Mouse (Mus musculus) lung, embryonic 16.5 days (tissue): Measurements from ENCODE around the gene Mapk8. TPM values are rescaled to one million over a fixed set of nuclear protein-coding genes. Genes with fewer than 3 reads are reported as not detected.
A peak's percentile ranks its signal among the peaks of the same experiment; 100 is the strongest.

Experiments
- ATAC-seq: fragments of 200-750 bp; cut with Nextera tagmentation; 2 replicates; pipeline ENCODE4 v1.8.0; 2017; ENCODE audit warnings: low read depth, mild to moderate bottlenecking, moderate library complexity
- H3K27ac ChIP-seq: fragments of 300-500 bp; sonication (generic); 2 replicates; pipeline ENCODE4 v1.5.1; 2014; ENCODE audit warnings: mild to moderate bottlenecking, control low read depth, low read length
- H3K27me3 ChIP-seq: fragments of 300-500 bp; sonication (generic); 2 replicates; pipeline ENCODE4 v1.6.1; 2014; ENCODE audit warnings: low read depth, low read length, mixed read lengths; ENCODE audit not compliant: control insufficient read depth, insufficient read depth
- H3K36me3 ChIP-seq: fragments of 300-500 bp; sonication (generic); 2 replicates; pipeline ENCODE4 v1.6.1; 2014; ENCODE audit warnings: low read length; ENCODE audit not compliant: control insufficient read depth, insufficient read depth
- H3K4me1 ChIP-seq: fragments of 300-500 bp; sonication (generic); replicated peaks from 2 replicates; pipeline ENCODE4 v1.6.1; 2014; ENCODE audit warnings: low read length, mixed read lengths; ENCODE audit not compliant: control insufficient read depth, insufficient read depth
- H3K4me2 ChIP-seq: fragments of 300-500 bp; sonication (generic); 2 replicates; pipeline ENCODE4 v1.6.1; 2014; ENCODE audit warnings: low read depth, low read length, control low read depth
- H3K4me3 ChIP-seq: fragments of 300-500 bp; sonication (generic); 2 replicates; pipeline ENCODE4 v1.5.1; 2014; ENCODE audit warnings: mild to moderate bottlenecking, low read length, control low read depth
- H3K9ac ChIP-seq: fragments of 300-500 bp; sonication (generic); 2 replicates; pipeline ENCODE4 v1.6.1; 2014; ENCODE audit warnings: low read length, control low read depth
- H3K9me3 ChIP-seq: fragments of 300-500 bp; sonication (generic); 2 replicates; pipeline ENCODE4 v1.6.1; 2016; ENCODE audit warnings: low read length; ENCODE audit not compliant: control insufficient read depth
- WGBS: fragments of 180-500 bp; shearing (Covaris S2); extraction: QIAGEN DNeasy Blood & Tissue Kit; methylation state at CpG from one replicate; pipeline ENCODE4 v1.1.7; 2014; 5-methylcytosine and 5-hydroxymethylcytosine counted together
- polyA plus RNA-seq: library from polyadenylated mRNA; unstranded; fragments of >200 nt; fragmentation: Nextera tagmentation; extraction: Ambion mirVana; gene quantifications from 2 replicates; pipeline ENCODE4 v1.2.1, GENCODE M21; 2015

Mapk8 gene
- polyA plus RNA-seq, 1 experiment from 2014 or later: 13.9 TPM

DNA sequence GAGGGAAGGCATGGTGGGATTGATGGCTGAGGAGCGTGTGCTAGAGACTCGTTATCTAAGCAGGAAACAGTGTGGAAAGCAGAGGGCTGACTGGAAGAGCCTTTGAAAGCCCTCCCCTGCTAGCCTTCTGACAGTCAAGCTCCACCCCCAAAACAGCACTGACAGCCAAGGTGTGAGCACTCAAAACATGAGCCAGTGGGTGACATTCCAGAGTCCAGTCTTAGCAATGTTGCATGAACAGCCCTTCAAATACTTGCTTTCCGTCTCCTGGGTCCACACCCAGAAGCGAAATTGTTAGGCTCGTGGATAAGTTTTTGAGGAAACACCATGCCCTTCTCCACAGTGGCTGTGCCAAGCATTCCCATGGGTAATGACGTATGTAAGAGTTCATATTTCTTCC is 100.4 kb downstream of the Mapk8 start:
- 43% methylated on average over 6 of the region's 6 CpGs for WGBS
- H3K27ac ChIP-seq: peak overlapping the region; percentile 77
- H3K9ac ChIP-seq: no peak overlapping the region
- no peaks in the 10 kb centered on the region for H3K36me3 ChIP-seq
- peaks cover 16% of the 10 kb centered on the region for H3K27me3 ChIP-seq
- peaks cover 18% of the 10 kb centered on the region for H3K4me1 ChIP-seq
- H3K4me2 ChIP-seq: no peak overlapping the region
- H3K4me3 ChIP-seq: no peak overlapping the region
- no peaks in the 10 kb centered on the region for H3K9me3 ChIP-seq
- ATAC-seq: peak; percentile 61

DNA sequence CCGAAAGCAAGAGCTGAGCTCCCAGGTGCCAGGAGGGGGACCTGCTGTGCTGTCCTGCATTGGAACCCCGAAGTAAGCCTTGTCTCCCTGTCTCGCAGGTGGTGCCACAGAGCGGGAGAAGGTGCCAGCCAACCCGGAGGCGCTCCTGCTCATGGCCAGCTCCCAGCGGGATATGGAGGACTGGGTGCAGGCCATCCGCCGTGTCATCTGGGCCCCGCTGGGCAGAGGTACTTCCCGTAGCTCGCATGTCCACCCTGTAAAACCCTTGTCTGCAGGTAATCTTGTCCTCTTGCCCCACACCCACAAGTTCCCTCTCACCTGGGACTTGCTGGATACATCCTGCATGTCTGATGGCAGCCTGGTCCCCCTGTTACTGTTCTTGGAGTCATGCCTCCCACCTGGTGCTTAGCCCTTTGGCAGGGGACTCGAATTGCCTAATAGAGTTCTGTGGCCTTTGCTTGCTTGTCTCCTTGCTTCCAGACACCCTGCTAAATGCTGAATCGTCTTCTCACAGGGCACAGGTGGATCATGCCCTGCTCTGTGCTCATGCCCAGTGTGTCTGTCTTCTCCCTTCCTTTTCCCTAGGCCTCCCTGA is 103.7 kb downstream of the Mapk8 start:
- Histone ChIP-seq H3K36me3 (no peaks in the 10 kb centered on the region), H3K9ac (no peak overlapping the region), H3K27me3 (no peaks in the 10 kb centered on the region), H3K27ac (no peak overlapping the region), H3K4me2 (no peak overlapping the region), H3K4me3 (no peak overlapping the region), H3K9me3 (no peaks in the 10 kb centered on the region), H3K4me1 (peaks cover 20% of the 10 kb centered on the region)
- 80% methylated on average over 14 of the region's 14 CpGs for WGBS
- ATAC-seq: no peak

DNA sequence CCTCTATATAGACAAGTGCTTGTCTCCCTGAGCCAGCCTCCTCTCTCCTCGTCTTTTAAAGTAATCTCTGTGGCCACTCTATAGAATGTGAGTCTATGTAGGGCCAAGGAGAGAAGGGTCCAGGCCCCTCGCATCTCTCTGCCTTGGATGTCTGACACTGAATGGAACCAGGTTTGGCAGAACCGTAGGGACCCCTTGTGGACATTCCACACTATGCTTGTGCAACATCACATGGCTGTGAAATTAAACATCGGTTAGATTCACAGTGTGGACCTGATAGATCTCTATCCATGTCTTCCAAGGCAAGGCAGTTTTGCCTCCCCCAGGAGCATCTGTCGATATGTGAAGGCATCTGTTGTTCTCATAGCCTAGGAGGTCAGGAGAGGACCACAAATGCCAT is 108.3 kb downstream of the Mapk8 start:
- ATAC-seq: no peak
- no peak overlapping the region for H3K4me3 ChIP-seq
- H3K4me2 ChIP-seq: no peak overlapping the region
- H3K4me1 ChIP-seq: peaks cover 11% of the 10 kb centered on the region; the same call in 1 of the 2 replicates
- H3K27me3 ChIP-seq: no peaks in the 10 kb centered on the region
- no peaks in the 10 kb centered on the region for H3K36me3 ChIP-seq
- no peak overlapping the region for H3K9ac ChIP-seq
- no peaks in the 10 kb centered on the region for H3K9me3 ChIP-seq
- H3K27ac ChIP-seq: no peak overlapping the region
- 57% methylated on average over 5 of the region's 5 CpGs for WGBS

DNA sequence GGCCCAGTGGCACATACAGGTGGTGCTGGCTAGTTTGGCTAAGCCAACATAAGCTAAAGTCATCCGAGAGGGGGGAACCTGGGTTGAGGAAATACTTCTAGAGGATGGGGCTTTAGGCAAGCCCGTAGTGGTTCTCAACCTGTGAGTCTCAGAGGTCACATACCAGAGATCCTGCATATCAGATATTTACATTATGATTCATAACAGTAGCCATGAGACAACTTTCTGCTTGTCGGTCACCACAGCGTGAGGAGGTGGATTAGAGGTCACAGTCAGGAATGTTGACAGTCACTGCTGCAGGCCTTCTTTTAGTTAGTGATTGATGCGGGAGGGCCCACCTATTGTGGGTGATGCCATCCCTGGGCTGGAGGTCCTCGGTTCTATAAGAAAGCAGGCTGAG is 111.2 kb downstream of the Mapk8 start:
- H3K27me3 ChIP-seq: no peaks in the 10 kb centered on the region
- H3K4me1 ChIP-seq: peaks cover 5% of the 10 kb centered on the region; the same call in 1 of the 2 replicates
- no peak overlapping the region for H3K9ac ChIP-seq
- no peak overlapping the region for H3K4me3 ChIP-seq
- H3K4me2 ChIP-seq: no peak overlapping the region
- no peaks in the 10 kb centered on the region for H3K9me3 ChIP-seq
- ATAC-seq: no peak
- H3K36me3 ChIP-seq: no peaks in the 10 kb centered on the region
- 34% methylated on average over 6 of the region's 6 CpGs for WGBS
- no peak overlapping the region for H3K27ac ChIP-seq

DNA sequence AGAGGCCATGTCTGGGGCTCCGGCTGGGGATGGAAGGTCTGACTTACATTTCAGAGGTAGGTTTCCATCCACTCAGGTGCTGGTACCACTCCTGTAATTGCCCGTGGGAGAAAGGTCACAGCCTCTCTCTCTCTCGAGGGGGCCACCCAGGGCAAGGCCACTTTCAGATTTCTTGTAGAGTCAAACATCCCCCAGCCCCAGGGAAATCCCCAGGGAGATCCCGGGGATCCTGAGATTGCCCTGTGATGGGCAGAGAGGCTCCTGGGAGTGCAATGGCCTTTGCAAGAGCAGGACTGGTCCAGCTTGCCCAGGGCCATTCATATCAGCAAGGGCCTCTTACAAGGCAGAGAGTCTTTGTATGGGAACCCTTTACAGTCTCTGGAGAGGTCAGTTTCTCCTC is 112.6 kb downstream of the Mapk8 start:
- Histone ChIP-seq H3K4me2 (no peak overlapping the region), H3K4me3 (no peak overlapping the region), H3K4me1 (peaks cover 4% of the 10 kb centered on the region; the same call in 1 of the 2 replicates), H3K27ac (no peak overlapping the region), H3K9me3 (no peaks in the 10 kb centered on the region), H3K9ac (no peak overlapping the region), H3K27me3 (no peaks in the 10 kb centered on the region), H3K36me3 (no peaks in the 10 kb centered on the region)
- 63% methylated on average over 4 of the region's 4 CpGs for WGBS
- no peak for ATAC-seq

DNA sequence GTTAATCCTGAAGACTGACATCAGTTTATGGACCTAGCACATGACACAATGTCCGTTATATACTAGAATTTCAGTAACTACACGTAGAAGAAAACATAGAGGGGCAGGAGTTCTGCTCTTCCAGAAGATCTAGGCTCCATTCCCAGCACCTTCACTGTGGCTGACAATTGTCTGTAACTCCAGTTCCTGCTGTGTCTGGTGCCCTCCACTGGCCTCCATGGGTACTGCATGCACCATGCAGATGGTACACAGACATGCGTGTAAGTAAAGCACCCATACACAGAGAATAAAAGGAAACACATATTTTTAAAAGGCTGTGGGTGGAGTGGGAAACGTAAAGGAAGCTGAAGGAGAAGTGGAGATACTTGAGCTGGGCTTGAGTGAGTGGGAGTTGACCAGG is 113.1 kb downstream of the Mapk8 start:
- no peak for ATAC-seq
- no peak overlapping the region for H3K27ac ChIP-seq
- 71% methylated on average over 4 of the region's 4 CpGs for WGBS

DNA sequence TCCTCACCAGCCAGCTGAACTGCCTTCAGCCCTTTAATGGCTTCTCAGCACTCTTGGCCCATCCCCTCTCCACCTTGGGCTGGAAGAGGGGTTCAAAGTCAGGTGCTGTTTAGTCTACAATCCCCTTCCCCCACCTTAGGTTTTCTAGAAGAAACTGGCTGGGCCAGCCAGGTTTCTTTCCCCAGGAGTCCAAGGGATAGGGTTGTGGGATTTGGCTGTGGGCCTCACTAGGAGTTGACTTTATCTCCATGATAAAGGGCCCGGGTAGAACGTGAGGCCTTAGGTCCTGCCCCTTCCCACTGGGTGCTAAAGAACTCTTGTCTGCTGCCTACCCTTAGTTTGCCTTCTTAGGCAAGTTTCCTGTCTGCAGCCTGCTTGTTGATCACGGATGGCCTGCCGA is 115.3 kb downstream of the Mapk8 start:
- WGBS: 34% methylated on average over 4 of the region's 4 CpGs
- H3K4me1 ChIP-seq: peaks cover 4% of the 10 kb centered on the region
- H3K4me2 ChIP-seq: no peak overlapping the region
- H3K27me3 ChIP-seq: no peaks in the 10 kb centered on the region
- no peak overlapping the region for H3K27ac ChIP-seq
- H3K36me3 ChIP-seq: no peaks in the 10 kb centered on the region
- H3K9ac ChIP-seq: no peak overlapping the region
- no peak overlapping the region for H3K4me3 ChIP-seq
- no peaks in the 10 kb centered on the region for H3K9me3 ChIP-seq
- ATAC-seq: no peak

More for the DNA sequence above, 113.1 kb downstream of the Mapk8 start:
- Histone ChIP-seq H3K4me3 (no peak overlapping the region), H3K4me2 (no peak overlapping the region), H3K27me3 (no peaks in the 10 kb centered on the region), H3K4me1 (peaks cover 4% of the 10 kb centered on the region; the same call in 1 of the 2 replicates), H3K9ac (no peak overlapping the region), H3K9me3 (no peaks in the 10 kb centered on the region), H3K36me3 (no peaks in the 10 kb centered on the region)

DNA sequence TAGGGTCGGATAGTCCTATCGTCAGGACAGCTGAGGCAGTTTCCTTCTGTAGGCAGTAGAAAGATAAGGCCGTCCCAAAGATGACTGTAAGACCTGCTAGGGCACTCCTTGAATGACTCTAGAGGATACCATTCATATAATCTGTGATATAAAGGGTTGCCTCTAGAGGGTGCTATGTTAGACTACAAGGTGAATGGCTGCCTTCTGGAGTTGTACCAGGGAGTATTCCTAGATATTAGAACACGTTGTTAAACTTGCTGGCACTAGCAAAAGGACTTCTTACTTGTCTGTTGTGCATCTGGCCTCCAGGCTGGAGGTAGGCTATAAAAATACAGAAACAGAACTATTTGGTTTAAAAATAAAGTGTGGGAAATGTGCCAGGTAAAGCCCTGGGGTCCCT is 116.0 kb downstream of the Mapk8 start:
- Histone ChIP-seq H3K9ac (no peak overlapping the region), H3K4me2 (no peak overlapping the region), H3K27ac (no peak overlapping the region), H3K4me1 (peaks cover 4% of the 10 kb centered on the region), H3K27me3 (no peaks in the 10 kb centered on the region), H3K9me3 (no peaks in the 10 kb centered on the region), H3K36me3 (no peaks in the 10 kb centered on the region), H3K4me3 (no peak overlapping the region)
- 33% methylated on average over 4 of the region's 4 CpGs for WGBS
- no peak for ATAC-seq

DNA sequence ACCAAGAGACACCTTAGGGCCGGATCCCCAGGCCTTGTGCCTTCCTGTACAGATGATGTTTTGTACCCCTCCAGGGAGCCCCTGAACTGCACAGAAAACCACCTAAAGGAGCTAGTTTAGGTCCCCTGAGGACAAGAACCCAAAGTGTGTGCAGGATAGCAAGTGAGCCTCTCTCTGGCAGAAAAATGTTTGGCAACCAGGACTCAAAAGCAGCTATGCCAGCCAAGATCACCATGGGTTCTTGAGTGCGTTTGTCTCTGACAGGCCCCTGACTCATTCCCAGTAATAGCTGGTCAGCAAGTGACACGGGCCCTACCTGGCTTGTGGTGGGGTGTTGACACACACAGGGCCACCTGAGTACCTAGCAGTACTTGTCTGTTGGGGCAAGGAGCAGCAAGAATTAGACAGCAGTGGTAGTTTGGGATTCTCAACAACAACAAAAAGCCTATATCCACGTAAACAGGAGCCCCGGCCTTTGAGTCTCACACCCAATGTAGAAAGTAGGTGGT is 117.6 kb downstream of the Mapk8 start:
- H3K27me3 ChIP-seq: no peaks in the 10 kb centered on the region
- H3K36me3 ChIP-seq: no peaks in the 10 kb centered on the region
- WGBS: 87% methylated on average over 5 of the region's 5 CpGs
- no peaks in the 10 kb centered on the region for H3K9me3 ChIP-seq
- H3K4me2 ChIP-seq: no peak overlapping the region
- H3K9ac ChIP-seq: no peak overlapping the region
- H3K4me3 ChIP-seq: no peak overlapping the region
- H3K4me1 ChIP-seq: no peaks in the 10 kb centered on the region; the same call in 1 of the 2 replicates
- ATAC-seq: no peak
- no peak overlapping the region for H3K27ac ChIP-seq
